Mouse (Mus musculus): ENCODE measurements around the gene Asic2.

The Asic2 gene

DNA sequence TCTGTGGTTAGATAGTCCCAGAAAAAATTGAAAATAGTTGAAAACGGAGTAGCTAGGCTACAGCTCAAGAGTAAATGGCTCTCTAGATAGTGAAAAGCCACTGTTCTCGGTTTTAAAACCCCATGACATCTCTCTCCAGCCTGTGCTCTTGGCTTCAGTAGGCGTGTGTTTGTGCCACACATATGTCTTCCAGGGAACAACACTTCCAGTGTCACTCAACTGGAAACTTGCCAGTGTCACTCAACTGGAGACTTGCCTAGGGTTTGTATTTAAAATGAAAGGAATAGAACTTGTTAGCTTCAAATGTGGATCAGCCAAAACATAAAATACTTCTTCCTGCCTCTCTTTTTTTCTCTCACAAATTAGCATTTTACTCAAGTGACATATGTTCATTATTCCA is 397.9 kb downstream of the Asic2 start:
- in situ Hi-C loops (cut with MboI; ENCODE audit: unreplicated experiment in 2 of 2) = no loop called here

DNA sequence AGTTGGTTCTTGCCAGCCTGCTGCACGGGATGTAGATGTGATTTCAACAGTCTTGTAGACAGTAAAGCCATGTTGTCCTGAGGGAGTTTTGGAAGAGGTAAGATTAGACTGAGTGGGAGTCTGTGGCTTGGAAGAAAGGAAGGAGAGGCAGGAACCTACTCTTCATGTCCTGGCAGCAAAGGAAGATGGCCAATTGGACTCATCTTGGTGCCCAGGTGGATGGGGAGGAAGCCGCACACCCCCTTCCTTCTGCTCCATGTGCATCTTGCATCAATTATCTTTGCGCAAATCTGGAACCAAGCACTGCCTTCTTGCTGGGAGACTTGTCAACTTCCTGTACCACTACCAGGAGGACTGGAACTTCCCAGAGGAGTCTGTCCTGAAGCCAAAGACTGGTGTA is 403.4 kb downstream of the Asic2 start:
- in situ Hi-C loops (cut with MboI; ENCODE audit: unreplicated experiment in 2 of 2) = no loop called here

DNA sequence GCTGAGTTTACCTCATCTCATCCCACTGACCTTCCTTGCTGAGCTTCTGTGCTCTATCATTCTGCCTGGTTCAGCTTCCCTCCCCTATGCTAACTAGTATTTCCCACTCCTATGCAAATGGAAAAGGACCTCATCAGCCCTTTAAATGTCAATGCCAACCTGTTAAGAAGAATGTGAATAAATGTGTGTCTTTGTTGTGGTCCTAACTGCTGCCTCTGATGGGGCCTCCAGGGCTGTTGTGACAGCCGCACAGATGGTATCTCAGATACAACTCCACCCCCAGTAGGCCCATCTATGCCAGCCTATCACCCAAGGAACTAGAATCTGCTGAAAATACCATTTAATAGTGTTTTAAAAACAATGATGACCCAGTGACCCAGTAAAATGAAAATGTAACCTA is 407.9 kb downstream of the Asic2 start:
- in situ Hi-C loops (cut with MboI; ENCODE audit: unreplicated experiment in 2 of 2) = no loop called here

DNA sequence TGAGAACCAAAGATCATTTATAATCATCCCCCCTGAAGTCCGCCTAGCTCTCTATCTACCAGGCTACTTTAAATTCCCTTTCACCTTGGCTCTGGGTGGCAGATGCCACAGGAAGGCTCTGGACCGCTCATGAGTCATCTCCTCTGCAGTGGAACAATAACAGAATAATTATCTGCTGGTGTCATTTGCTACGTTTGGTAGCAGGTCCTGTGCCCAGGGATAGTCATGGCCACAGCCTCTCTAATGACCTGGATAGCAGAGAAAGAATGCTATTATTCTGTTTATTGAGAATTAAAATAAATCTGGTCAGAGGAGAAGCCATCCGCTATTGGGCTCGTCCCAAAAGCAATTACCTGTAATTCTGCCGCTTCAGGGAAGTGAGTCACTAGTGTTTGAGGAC is 425.1 kb downstream of the Asic2 start:
- in situ Hi-C loops (cut with MboI; ENCODE audit: unreplicated experiment in 2 of 2) = no loop called here

DNA sequence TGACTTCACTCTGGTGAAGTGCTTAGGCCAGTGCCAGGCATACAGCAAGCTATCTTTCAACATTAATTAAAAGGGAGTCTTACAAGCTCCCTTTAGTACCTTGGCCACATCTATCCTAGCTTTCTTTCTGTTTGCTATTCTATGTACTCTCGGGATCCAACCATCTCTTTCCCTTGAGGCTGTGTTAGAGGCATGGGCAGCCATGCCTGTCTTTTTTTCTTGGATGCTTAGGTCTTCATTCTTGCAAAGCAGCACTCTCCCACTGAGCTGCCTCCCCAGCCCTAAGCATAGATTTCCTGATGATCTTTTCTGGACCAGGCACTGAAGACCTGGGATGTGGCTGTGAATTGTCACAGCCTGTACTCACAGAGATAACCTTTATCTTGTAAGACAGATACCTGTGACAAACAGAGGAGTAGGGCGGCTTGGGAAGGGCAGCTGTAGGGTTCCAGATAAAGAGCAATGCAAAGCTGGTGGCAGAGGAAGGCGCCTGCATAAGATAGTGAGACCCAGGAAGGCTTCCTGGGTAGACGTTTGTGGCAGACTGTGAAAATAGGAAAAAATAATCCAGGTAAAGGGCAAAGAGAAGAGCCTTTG is 433.0 kb downstream of the Asic2 start:
- in situ Hi-C loops (cut with MboI; ENCODE audit: unreplicated experiment in 2 of 2) = no loop called here

DNA sequence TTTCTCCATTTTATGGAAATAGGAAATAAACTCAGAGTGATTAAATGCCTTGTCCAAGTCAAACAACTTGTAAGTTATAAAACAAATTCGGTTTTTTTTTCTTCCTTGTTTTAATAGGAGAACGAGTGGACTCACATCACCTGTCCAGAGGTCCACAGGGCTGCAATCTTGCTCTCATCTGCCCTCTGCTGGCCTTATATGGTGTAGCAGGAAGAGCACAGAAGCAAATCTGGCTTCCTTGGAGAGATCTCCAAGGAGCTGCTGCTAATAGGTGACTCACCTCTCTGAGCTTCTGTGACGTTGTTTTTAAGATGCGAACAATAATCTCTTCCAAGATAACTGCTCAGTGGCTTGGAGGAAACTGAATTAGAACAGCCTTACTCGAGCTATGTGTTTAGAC is 433.6 kb downstream of the Asic2 start:
- in situ Hi-C loops (cut with MboI; ENCODE audit: unreplicated experiment in 2 of 2) = no loop called here

DNA sequence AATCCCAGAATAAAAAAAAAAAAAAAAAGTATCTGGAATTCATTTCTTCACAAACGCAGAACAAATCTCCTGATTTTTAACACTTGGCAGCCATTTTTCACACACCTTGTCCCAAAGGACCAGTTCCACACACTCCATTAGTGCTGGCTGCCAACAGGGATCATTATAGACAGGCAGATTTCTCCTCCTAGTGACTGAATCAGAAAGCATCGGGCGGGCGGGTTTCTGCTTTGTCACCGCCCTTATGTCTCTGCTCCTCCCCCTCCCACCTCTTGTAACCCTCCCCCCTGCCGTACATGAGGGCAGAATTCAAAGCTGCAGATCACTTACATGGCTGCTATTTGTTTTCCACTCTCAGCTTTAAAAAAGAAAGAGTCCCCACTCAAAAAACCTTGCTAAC is 436.4 kb downstream of the Asic2 start:
- in situ Hi-C loops (cut with MboI; ENCODE audit: unreplicated experiment in 2 of 2) = no loop called here

DNA sequence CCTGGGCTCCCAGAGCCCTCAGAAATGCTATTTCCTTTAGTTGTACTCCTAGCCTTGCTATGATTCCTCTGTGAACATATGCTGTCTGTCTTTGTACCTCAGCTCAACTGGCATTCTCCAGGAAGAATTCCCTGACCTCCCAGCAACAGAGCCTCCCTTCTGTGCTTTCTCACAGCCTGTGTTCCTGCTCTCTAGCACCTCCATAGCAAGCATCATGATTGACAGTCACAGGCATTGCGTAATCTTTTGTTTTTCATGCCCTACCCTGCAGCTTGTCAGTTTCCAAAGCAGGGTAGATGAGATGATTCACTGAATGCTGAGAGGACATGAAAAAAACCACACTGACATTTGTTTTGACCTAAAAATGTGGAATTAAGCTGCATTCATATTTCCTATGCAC is 445.3 kb downstream of the Asic2 start:
- in situ Hi-C loops (cut with MboI; ENCODE audit: unreplicated experiment in 2 of 2) = no loop called here

DNA sequence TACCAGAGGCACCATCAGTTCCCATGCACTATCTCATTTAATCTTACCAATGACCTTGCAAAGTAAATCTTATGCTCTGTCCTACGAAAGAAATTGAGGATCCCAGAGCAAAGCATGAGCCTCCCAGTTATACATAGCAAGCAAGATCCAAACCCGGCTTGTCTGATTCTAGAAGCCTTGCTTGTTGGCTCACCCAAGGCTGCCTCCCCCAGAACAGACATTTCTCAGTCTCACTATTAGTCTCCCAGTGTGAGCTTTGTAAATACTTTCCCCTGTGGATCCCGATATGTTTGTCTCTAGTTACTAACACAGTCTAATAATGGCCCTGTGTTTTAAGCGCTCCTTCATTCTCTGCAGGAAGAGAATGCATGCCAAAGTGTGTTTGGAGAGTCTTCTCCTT is 446.4 kb downstream of the Asic2 start:
- in situ Hi-C loops (cut with MboI; ENCODE audit: unreplicated experiment in 2 of 2) = no loop called here

DNA sequence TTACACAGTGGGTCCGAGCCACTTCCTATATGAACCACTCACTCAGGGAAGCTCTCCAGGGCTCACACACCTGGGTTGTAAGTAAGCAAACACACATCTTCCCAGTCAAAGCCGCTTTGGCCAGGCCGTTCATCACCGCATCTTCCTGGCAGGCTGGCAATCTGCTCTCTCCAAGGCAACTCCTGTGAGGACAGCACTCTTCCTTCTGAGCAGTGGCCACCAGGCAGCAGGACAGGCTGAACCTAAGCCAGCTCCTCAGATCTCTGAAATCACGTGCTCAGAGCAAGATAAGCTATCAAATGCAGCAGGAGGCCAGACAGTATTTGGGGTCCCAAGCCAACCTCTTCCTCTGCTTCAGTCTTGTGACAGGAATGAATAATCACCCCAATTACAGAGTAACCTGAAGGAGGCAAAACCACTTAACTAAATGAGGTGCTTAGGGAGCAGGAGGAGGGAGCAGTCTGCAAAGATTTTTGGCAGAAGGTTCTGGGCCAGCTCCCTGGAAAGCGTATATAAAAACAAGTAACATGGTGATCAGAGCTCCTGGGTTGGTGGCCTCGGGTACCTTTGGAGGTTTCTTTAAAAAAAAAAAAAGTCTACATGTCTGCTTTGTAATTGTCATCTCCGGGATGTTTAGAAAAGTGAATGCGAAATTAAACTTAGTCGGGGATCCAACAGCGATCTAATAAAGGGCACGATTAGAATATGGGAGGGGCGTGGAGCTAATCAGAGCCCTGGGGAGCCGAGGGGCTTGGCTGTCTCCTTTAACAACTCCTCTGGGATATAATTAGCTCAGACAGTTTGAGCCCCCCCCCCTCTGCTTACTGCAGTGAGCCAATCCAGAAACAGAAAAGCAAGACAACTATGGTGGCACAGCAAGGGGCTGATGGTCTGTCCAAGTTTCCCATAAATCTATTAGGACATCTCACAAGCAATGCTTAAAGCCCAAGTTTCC is 450.0 kb downstream of the Asic2 start:
- in situ Hi-C loops (cut with MboI; ENCODE audit: unreplicated experiment in 2 of 2) = no loop called here

DNA sequence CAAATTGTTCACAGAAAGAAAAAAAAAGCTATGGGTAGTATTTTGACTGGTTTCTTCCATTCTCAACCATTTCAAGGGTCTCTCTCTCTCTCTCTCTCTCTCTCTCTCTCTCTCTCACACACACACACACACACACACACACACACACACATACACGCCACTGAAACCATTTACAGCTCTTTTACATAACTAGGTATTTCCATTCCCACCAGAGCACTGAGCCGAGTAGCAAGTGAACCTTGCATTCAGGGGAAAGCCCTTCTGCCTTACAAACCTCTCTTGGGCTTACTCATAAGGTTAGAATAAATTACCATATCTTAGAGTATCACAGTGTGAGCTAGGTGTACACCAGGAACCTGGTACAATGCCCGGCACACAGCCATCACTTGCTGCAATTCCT is 452.5 kb downstream of the Asic2 start:
- in situ Hi-C loops (cut with MboI; ENCODE audit: unreplicated experiment in 2 of 2) = no loop called here

DNA sequence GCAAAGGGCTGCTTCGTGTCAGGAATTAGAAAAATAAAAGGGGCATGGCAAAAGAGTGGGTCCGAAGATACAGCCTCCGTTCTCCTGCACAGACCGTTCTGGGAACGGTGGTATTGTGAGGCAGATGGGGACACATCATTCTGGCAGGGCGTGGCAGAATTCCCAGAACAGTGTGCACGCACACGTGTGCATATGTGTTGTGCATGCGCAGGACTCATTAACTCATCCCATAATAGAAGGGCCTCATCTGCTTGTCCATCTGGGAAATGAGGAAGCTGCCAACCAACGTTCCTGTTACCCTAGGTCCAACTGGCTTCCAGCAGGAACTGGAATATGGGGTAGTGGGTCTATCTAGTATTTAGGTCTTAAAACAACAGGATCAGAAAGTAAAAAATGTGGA is 455.8 kb downstream of the Asic2 start:
- in situ Hi-C loops (cut with MboI; ENCODE audit: unreplicated experiment in 2 of 2) = no loop called here

DNA sequence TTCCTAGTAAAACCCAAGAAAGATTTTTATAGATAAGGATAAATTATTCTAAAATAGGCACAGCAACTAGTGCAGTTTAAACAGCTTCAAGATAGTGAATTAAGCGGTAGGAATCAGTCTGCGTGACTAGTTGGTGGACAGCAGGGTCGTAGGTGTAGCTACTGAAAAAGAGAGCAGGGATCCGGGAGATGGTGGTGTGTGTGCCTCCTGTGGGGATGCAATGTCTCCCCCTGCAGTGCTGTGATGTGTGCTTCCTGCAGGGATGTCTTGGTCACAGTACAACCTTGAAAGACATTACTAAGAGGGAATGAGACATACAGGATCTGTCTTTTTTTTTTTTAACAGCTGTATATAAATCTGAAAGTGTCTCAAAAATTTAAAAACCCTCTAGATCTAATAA is 456.9 kb downstream of the Asic2 start:
- in situ Hi-C loops (cut with MboI; ENCODE audit: unreplicated experiment in 2 of 2) = no loop called here

DNA sequence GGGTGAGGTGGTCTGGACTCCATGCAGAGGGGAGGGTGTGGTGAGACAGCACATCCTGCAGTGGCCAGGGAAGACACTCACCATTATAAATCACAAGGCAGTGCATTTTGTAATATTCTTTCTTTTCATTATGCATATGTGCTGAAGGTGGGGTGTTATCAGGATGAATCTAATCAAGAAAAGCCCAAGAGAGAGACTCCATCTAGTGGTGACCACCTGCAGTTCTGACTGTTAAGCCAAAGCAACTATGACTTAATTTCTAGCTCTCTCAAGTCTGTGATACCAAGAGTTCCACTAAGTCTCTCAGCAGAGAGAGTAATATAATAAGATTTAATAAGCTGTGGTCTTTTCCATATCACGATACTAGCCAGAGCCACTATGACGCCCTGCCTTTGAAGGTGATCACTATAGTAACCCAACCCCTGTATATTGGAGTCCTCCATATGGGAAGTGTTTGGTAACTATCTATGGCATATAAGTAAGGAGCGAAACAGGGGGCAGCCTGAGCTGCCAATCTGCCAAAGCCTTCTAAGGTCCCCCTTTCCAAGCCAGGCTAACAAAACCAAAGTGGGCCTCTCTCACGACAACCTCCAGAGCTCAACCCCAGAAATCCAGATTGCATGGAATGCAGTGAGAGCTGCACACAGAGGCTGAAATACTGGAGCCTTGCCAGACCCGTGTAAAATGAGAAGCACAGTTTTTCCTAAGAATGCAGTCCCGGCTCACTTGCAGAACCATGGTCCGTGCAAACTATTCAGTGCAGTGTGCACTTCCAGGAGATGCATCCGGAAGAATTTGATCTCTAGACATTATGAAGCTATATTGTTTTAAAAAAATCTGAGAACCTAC is 459.6 kb downstream of the Asic2 start:
- in situ Hi-C loops (cut with MboI; ENCODE audit: unreplicated experiment in 2 of 2) = no loop called here

DNA sequence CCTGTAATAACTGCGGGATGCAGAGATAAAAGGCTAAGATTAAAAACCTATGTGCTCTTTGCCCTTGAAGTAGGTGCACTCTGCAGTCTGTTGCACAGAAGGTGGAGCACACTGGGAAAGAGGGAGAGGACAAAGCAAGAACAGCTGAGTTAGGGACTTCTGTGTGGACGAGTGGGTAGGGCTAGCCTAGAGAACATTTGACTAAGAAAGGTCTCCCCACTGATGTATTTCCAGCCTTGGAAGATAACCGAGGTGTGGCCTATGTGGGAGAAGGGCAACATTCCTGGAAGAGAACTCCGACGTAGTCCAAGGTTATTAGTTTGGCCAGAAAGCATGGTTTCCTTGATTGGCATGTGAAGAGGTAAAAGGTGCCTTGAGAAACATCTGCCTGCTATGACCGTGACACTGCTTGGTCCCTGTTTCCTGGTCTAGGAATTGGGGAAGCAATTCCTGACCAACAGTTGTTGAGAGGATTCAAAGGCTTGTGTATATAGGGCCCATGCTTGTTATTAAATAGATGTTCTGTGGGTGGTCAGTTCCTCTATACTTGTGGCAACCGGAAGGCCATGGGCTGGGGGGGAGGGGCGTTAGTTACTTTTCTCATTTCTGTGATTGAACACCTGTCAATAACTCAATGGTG is 463.3 kb downstream of the Asic2 start:
- in situ Hi-C loops (cut with MboI; ENCODE audit: unreplicated experiment in 2 of 2) = no loop called here

DNA sequence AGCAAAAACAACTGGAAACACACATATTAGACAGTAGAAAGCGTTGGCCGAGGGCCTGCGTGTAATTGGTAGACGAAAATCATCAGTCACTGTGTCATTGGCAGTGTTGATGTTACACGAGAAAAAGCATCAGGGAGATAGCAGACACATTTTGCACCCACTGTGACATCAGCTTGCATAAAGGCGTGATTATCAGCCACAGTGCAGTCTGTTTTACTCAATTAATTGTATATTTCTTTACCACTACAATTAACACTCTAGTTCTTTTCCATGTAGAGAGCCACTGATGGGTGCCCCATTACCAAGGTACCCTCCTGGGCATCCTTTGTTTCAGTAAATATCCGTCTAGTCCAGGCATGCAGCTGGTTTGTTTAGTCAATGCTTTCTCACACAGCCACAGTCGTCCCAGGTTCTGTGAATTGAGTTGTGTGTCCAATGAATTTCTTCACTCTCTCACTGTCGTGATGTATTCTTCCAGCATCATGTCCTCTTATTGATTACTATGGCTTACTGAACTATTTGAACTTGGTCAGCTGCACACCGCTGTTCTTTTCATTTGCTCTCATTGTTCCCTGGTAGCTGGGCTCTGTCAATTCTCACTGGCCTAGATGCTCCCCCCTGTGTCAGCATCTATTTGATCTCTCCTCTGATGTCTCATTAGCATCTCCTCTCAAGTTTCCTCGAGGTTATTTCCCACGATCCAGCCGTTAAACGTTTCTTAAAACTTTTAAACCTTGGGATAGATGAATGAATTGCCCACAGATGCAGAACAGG is 466.6 kb downstream of the Asic2 start:
- in situ Hi-C loops (cut with MboI; ENCODE audit: unreplicated experiment in 2 of 2) = no loop called here

DNA sequence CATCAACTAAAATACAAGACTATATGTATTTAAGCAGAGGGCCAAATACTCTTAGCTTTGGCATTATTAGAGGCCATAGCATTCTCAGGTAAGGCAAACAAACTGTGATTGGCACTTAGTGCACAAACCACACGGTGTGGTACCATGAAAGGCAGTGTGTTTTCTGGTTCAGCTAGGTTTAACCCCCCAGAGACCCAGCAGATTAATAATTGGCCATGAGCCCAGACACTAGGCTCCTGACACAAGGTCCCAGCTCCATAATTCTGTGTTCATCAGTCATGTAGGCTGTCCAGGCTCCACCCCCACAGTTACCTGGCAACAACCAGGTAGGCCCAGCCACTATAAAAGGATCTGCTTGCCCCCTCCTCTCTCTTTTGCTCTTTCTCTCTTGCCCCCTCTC is 469.3 kb downstream of the Asic2 start:
- in situ Hi-C loops (cut with MboI; ENCODE audit: unreplicated experiment in 2 of 2) = no loop called here

DNA sequence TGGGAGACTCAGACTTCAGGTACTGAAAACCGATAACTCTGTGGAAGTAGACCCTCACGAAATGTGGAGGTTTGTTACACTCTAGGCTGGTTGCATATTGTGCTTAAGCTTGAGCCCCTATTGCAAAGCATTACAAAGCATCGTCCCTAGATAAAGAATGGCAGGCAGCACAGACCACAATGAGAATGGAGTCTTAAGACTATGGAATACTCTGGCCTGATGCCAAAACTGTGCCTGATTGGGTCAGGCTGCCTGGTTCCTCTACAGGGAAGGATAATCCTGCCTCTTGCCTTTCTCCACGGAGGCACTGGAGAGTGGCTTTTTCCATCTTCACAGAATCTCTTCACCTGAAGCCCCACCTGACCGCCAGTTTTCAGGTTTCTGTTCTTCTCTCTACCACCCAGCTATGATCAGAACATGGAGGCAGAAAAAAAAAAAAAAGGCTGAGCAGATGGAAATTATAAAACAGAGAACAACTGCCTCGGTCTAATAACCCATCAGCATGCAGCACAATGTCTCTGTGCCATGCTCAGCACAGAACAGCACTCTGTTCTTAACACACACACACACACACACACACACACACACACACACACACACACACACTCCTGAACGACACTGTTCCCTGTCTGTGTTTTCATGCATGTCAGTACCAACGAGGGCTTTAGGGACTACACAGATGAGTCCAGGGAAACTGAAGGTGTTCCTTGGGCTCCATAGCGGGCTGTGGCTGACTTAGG is 470.4 kb downstream of the Asic2 start:
- in situ Hi-C loops (cut with MboI; ENCODE audit: unreplicated experiment in 2 of 2) = no loop called here

DNA sequence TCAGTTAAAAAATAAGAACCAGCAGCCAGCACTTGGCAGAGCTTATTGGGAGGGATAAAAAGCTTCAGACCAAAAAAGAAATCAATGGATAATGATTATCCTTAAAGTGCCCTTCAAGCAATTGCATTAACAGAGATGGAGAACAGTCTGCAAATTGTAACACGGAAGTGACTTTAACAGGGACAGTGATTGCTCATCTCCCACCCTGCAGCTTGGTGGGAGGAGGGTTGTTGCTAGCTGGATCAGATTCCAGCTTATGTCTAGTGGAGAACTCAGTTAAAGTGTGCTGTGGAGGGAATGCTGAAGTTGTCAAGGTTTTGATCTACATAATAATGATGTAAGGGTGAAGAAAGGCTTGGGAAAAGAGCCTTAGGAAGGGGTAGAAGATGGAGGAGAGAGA is 471.8 kb downstream of the Asic2 start:
- in situ Hi-C loops (cut with MboI; ENCODE audit: unreplicated experiment in 2 of 2) = no loop called here

All from v-Abl transformed pro-B cells (cell line).